Mouse (Mus musculus): Measurements from ENCODE around the gene Krt18. TPM values are rescaled to one million over a fixed set of nuclear protein-coding genes. Genes with fewer than 3 reads are reported as not detected.

Krt18 gene
- 69.9 and 86.6 TPM in 2 replicates for polyA plus RNA-seq (2012; rRNA removed)

DNA sequence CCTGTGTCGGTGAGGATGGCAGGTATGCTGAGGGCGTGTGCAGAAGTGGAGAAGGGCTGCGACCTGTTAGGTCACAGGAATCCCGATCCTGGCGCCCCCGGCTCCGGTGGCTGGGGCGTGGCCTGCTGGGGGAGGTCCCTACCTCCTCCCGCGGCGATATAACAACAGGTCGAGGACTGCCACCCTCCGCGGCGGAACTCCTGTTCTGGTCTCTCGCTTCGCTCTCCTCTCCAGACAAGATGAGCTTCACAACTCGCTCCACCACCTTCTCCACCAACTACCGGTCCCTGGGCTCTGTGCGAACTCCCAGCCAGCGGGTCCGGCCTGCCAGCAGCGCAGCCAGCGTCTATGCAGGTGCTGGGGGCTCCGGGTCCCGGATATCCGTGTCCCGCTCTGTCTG lies at the start of gene Krt18:
Krt18 (plus strand) TSS at position 141 of the 400 bp plus-strand sequence.

DNA sequence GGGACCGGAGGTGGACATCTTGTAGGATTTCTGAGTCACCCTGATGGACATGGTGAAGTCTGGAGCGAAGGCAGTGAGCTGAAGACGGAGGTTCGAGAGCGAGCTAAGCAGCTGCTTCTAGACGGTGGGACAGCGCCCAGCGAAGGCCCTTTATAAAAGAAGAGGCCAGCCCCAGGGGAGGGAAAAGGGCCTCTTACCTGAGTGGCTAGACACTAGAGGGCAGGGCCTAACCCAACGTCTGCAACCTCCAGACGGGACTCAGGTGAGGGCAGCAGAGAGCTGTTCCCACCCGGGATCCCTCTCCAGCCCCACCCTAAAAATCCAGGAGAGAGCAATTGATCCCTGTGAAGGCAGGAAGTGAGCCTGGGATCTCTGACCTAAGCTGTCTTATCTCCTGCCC lies 23.8 kb upstream of the Krt18 start, which contains the start of gene Krt8:
Krt8 (minus strand) TSS at position 294 of the 400 bp plus-strand sequence.

DNA sequence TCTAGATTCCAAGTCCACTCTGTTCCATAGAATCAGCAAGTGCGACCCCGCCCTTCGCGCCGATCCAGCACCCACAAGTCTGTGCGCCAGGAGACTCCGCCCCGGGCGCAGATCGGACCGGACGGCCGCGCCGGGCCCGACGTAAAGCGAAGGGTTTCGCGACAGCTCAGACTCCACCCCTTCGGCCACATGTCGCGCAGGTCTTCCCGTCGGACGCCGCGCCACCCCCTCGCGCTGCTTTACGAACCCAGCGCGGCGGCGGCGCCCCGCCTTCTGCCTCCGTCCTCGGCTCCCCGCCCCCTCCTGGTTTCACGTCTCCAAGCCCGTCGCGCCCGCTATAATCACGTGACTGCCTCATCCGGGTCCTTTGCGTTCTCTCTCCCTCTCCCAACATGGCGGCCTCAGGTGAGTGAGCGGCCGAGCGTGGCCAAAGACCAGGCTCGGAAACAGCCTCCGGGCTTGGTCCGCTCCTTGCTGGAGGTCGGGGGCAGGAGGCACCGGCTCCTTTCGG lies 45.6 kb downstream of the Krt18 start, which contains the start of gene Eif4b:
Eif4b (plus strand) TSS at position 215 of the 511 bp plus-strand sequence.

Other genes with a start within 250 kb of the Krt18 start
- gene Krt72, start 241.7 kb upstream of the Krt18 start, polyA plus RNA-seq (2012; rRNA removed): not detected in 2 replicates
- gene Krt73, start 225.8 kb upstream of the Krt18 start, polyA plus RNA-seq (2012; rRNA removed): not detected in 2 replicates
- gene Krt2, start 210.0 kb upstream of the Krt18 start, polyA plus RNA-seq (2012; rRNA removed): not detected in 2 replicates
- 0.02 TPM in 1 of 2 replicates, not detected in the other for gene Krt1, start 177.4 kb upstream of the Krt18 start, polyA plus RNA-seq (2012; rRNA removed)
- gene Krt77, start 158.5 kb upstream of the Krt18 start, polyA plus RNA-seq (2012; rRNA removed): not detected in 2 replicates
- not detected in 2 replicates for gene Krt76, start 135.3 kb upstream of the Krt18 start, polyA plus RNA-seq (2012; rRNA removed)
- 0.10 and 0.16 TPM in 2 replicates for gene Krt4, start 103.4 kb upstream of the Krt18 start, polyA plus RNA-seq (2012; rRNA removed)
- gene Krt79, start 87.9 kb upstream of the Krt18 start, polyA plus RNA-seq (2012; rRNA removed): 0.04 TPM in 1 of 2 replicates, not detected in the other
- gene Krt78, start 73.9 kb upstream of the Krt18 start, polyA plus RNA-seq (2012; rRNA removed): 0.01 TPM in 1 of 2 replicates, not detected in the other
- gene Krt8, start 23.7 kb upstream of the Krt18 start, polyA plus RNA-seq (2012; rRNA removed): 70.7 and 89.5 TPM in 2 replicates
- 57.2 and 64.5 TPM in 2 replicates for gene Eif4b, start 45.6 kb downstream of the Krt18 start, polyA plus RNA-seq (2012; rRNA removed)
- gene Tns2, start 72.2 kb downstream of the Krt18 start, polyA plus RNA-seq (2012; rRNA removed): 9.6 and 10.3 TPM in 2 replicates
- gene Spryd3, start 108.1 kb downstream of the Krt18 start, polyA plus RNA-seq (2012; rRNA removed): 14.1 and 15.2 TPM in 2 replicates
- gene Igfbp6, start 116.2 kb downstream of the Krt18 start, polyA plus RNA-seq (2012; rRNA removed): 2.3 and 2.6 TPM in 2 replicates
- 26.4 and 26.5 TPM in 2 replicates for gene Soat2, start 122.3 kb downstream of the Krt18 start, polyA plus RNA-seq (2012; rRNA removed)
- 17.1 and 18.6 TPM in 2 replicates for gene Zfp740, start 175.1 kb downstream of the Krt18 start, polyA plus RNA-seq (2012; rRNA removed)
- 137 and 161 TPM in 2 replicates for gene Csad, start 176.5 kb downstream of the Krt18 start, polyA plus RNA-seq (2012; rRNA removed)
- gene Itgb7, start 203.8 kb downstream of the Krt18 start, polyA plus RNA-seq (2012; rRNA removed): 2.8 and 2.9 TPM in 2 replicates
- 3.1 and 3.6 TPM in 2 replicates for gene Rarg, start 229.3 kb downstream of the Krt18 start, polyA plus RNA-seq (2012; rRNA removed)
- 0.01 and 0.02 TPM in 2 replicates for gene Gm9918, start 242.4 kb downstream of the Krt18 start, polyA plus RNA-seq (2012; rRNA removed)